Mouse (Mus musculus): ENCODE data around the gene Mknk2. TPM values are rescaled to one million over a fixed set of nuclear protein-coding genes. Genes with fewer than 3 reads are reported as not detected.

Mknk2 gene
- polyA plus RNA-seq, 1 experiment from 2014 or later: 35.6 TPM

- no peak for ATAC-seq
- Histone ChIP-seq H3K4me2 (ENCODE audit: low read length) (peak overlapping the region; percentile 84), H3K4me3 (ENCODE audit: low read length) (peak overlapping the region; percentile 61), H3K9me3 (ENCODE audit: control insufficient read depth, low read length) (no peaks in the 10 kb centered on the region), H3K27me3 (replicated peaks; ENCODE audit: control insufficient read depth, insufficient read depth, low read length) (no peaks in the 10 kb centered on the region), H3K36me3 (ENCODE audit: control insufficient read depth, insufficient read depth, low read length) (no peaks in the 10 kb centered on the region), H3K27ac (ENCODE audit: low read depth, low read length) (no peak overlapping the region), H3K9ac (ENCODE audit: low read depth, low read length) (no peak overlapping the region), H3K4me1 (ENCODE audit: control insufficient read depth, insufficient read depth, low read depth, low read length) (peaks cover 40% of the 10 kb centered on the region)
- 50% methylated on average over 4 of the region's 4 CpGs for WGBS
Measured at GRCm38 (mm10) chr10:80700732-80701131, 22.8 kb upstream of the Mknk2 start.

- peaks cover 43% of the 10 kb centered on the region for H3K4me1 ChIP-seq (ENCODE audit: control insufficient read depth, insufficient read depth, low read depth, low read length)
- no peaks in the 10 kb centered on the region for H3K9me3 ChIP-seq (ENCODE audit: control insufficient read depth, low read length)
- peak overlapping the region; percentile 84; the same call in 1 of the 2 replicates for H3K4me2 ChIP-seq (ENCODE audit: low read length)
- H3K9ac ChIP-seq (ENCODE audit: low read depth, low read length): peak overlapping the region; percentile 18; the same call in 1 of the 2 replicates
- no peak overlapping the region for H3K4me3 ChIP-seq (ENCODE audit: low read length)
- no peaks in the 10 kb centered on the region for H3K27me3 ChIP-seq (replicated peaks; ENCODE audit: control insufficient read depth, insufficient read depth, low read length)
- no peak overlapping the region for H3K27ac ChIP-seq (ENCODE audit: low read depth, low read length)
- ATAC-seq: no peak
- 85% methylated on average over 7 of the region's 7 CpGs for WGBS
- no peaks in the 10 kb centered on the region for H3K36me3 ChIP-seq (ENCODE audit: control insufficient read depth, insufficient read depth, low read length)
Measured at GRCm38 (mm10) chr10:80700038-80700504, 22.2 kb upstream of the Mknk2 start.

- H3K27ac ChIP-seq (ENCODE audit: low read depth, low read length): no peak overlapping the region
- no peak overlapping the region for H3K9ac ChIP-seq (ENCODE audit: low read depth, low read length)
- H3K4me1 ChIP-seq (ENCODE audit: control insufficient read depth, insufficient read depth, low read depth, low read length): peaks cover 35% of the 10 kb centered on the region
- no peaks in the 10 kb centered on the region for H3K36me3 ChIP-seq (ENCODE audit: control insufficient read depth, insufficient read depth, low read length)
- H3K9me3 ChIP-seq (ENCODE audit: control insufficient read depth, low read length): no peaks in the 10 kb centered on the region
- H3K4me3 ChIP-seq (ENCODE audit: low read length): no peak overlapping the region
- no peaks in the 10 kb centered on the region for H3K27me3 ChIP-seq (replicated peaks; ENCODE audit: control insufficient read depth, insufficient read depth, low read length)
- ATAC-seq: no peak
- no peak overlapping the region for H3K4me2 ChIP-seq (ENCODE audit: low read length)
- 93% methylated on average over 9 of the region's 9 CpGs for WGBS
Measured at GRCm38 (mm10) chr10:80698605-80699004, 20.7 kb upstream of the Mknk2 start.

GRCm38 (mm10) chr10:80697812-80698211 lies 19.9 kb upstream of the Mknk2 start:
- no peak overlapping the region for H3K4me2 ChIP-seq (ENCODE audit: low read length)
- no peaks in the 10 kb centered on the region for H3K27me3 ChIP-seq (replicated peaks; ENCODE audit: control insufficient read depth, insufficient read depth, low read length)
- H3K4me1 ChIP-seq (ENCODE audit: control insufficient read depth, insufficient read depth, low read depth, low read length): peaks cover 27% of the 10 kb centered on the region
- H3K9me3 ChIP-seq (ENCODE audit: control insufficient read depth, low read length): no peaks in the 10 kb centered on the region
- H3K9ac ChIP-seq (ENCODE audit: low read depth, low read length): no peak overlapping the region
- no peak overlapping the region for H3K4me3 ChIP-seq (ENCODE audit: low read length)
- H3K36me3 ChIP-seq (ENCODE audit: control insufficient read depth, insufficient read depth, low read length): no peaks in the 10 kb centered on the region
- no peak overlapping the region for H3K27ac ChIP-seq (ENCODE audit: low read depth, low read length)
- ATAC-seq: no peak
- 79% methylated on average over 9 of the region's 9 CpGs for WGBS

GRCm38 (mm10) chr10:80697393-80697787 lies 19.5 kb upstream of the Mknk2 start:
- no peak overlapping the region for H3K9ac ChIP-seq (ENCODE audit: low read depth, low read length)
- H3K4me1 ChIP-seq (ENCODE audit: control insufficient read depth, insufficient read depth, low read depth, low read length): peaks cover 27% of the 10 kb centered on the region
- H3K9me3 ChIP-seq (ENCODE audit: control insufficient read depth, low read length): no peaks in the 10 kb centered on the region
- H3K27ac ChIP-seq (ENCODE audit: low read depth, low read length): no peak overlapping the region
- no peaks in the 10 kb centered on the region for H3K36me3 ChIP-seq (ENCODE audit: control insufficient read depth, insufficient read depth, low read length)
- WGBS: 92% methylated on average over 8 of the region's 8 CpGs
- no peak overlapping the region for H3K4me2 ChIP-seq (ENCODE audit: low read length)
- H3K4me3 ChIP-seq (ENCODE audit: low read length): no peak overlapping the region
- no peaks in the 10 kb centered on the region for H3K27me3 ChIP-seq (replicated peaks; ENCODE audit: control insufficient read depth, insufficient read depth, low read length)
- ATAC-seq: no peak

- no peak overlapping the region for H3K4me3 ChIP-seq (ENCODE audit: low read length)
- H3K27ac ChIP-seq (ENCODE audit: low read depth, low read length): no peak overlapping the region
- no peak overlapping the region for H3K9ac ChIP-seq (ENCODE audit: low read depth, low read length)
- H3K27me3 ChIP-seq (replicated peaks; ENCODE audit: control insufficient read depth, insufficient read depth, low read length): no peaks in the 10 kb centered on the region
- H3K9me3 ChIP-seq (ENCODE audit: control insufficient read depth, low read length): no peaks in the 10 kb centered on the region
- 75% methylated on average over 11 of the region's 12 CpGs for WGBS
- no peaks in the 10 kb centered on the region for H3K36me3 ChIP-seq (ENCODE audit: control insufficient read depth, insufficient read depth, low read length)
- no peak overlapping the region for H3K4me2 ChIP-seq (ENCODE audit: low read length)
- H3K4me1 ChIP-seq (ENCODE audit: control insufficient read depth, insufficient read depth, low read depth, low read length): peaks cover 27% of the 10 kb centered on the region
- ATAC-seq: no peak
Measured at GRCm38 (mm10) chr10:80696502-80697392, 18.8 kb upstream of the Mknk2 start.

GRCm38 (mm10) chr10:80695801-80696501 lies 18.0 kb upstream of the Mknk2 start:
- H3K4me1 ChIP-seq (ENCODE audit: control insufficient read depth, insufficient read depth, low read depth, low read length): peaks cover 25% of the 10 kb centered on the region
- H3K4me2 ChIP-seq (ENCODE audit: low read length): no peak overlapping the region
- H3K9me3 ChIP-seq (ENCODE audit: control insufficient read depth, low read length): no peaks in the 10 kb centered on the region
- 0 out of 2 replicates have a peak overlapping the region, but pooled peaks have one; percentile 3 for H3K27ac ChIP-seq (ENCODE audit: low read depth, low read length)
- H3K27me3 ChIP-seq (replicated peaks; ENCODE audit: control insufficient read depth, insufficient read depth, low read length): no peaks in the 10 kb centered on the region
- no peak overlapping the region for H3K9ac ChIP-seq (ENCODE audit: low read depth, low read length)
- no peak overlapping the region for H3K4me3 ChIP-seq (ENCODE audit: low read length)
- H3K36me3 ChIP-seq (ENCODE audit: control insufficient read depth, insufficient read depth, low read length): no peaks in the 10 kb centered on the region
- 79% methylated on average over 10 of the region's 10 CpGs for WGBS
- no peak for ATAC-seq

DNA sequence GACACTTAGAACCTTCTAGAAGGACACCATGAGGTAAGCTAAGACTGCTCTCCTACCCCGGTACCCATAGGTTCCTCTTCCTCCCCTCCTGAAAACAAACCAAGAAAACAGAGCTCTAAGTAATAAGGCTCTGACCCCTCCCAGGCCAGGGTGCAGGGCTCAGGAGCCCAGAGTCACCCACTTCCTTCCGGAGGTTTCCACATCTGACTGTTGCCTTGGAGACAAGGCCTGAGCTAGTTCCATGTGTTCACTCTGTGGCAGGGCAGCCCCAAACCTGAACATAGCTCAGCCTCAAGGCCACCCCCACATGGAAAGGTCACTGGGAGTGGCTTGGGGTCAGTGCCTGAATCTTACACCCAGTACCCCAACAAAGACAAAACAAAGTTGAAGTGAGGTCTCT lies 17.3 kb upstream of the Mknk2 start:
- no peak for ATAC-seq

More for the DNA sequence above, 17.3 kb upstream of the Mknk2 start:
- Histone ChIP-seq H3K9ac (ENCODE audit: low read depth, low read length) (no peak overlapping the region), H3K4me1 (ENCODE audit: control insufficient read depth, insufficient read depth, low read depth, low read length) (peaks cover 18% of the 10 kb centered on the region), H3K36me3 (ENCODE audit: control insufficient read depth, insufficient read depth, low read length) (peaks cover 2% of the 10 kb centered on the region), H3K4me3 (ENCODE audit: low read length) (no peak overlapping the region), H3K27ac (ENCODE audit: low read depth, low read length) (no peak overlapping the region), H3K4me2 (ENCODE audit: low read length) (no peak overlapping the region), H3K27me3 (replicated peaks; ENCODE audit: control insufficient read depth, insufficient read depth, low read length) (no peaks in the 10 kb centered on the region), H3K9me3 (ENCODE audit: control insufficient read depth, low read length) (no peaks in the 10 kb centered on the region)
- 83% methylated on average over 2 of the region's 2 CpGs for WGBS
